ENCODE assay signal across 9 mouse cellular contexts in the genomic region with DNA sequence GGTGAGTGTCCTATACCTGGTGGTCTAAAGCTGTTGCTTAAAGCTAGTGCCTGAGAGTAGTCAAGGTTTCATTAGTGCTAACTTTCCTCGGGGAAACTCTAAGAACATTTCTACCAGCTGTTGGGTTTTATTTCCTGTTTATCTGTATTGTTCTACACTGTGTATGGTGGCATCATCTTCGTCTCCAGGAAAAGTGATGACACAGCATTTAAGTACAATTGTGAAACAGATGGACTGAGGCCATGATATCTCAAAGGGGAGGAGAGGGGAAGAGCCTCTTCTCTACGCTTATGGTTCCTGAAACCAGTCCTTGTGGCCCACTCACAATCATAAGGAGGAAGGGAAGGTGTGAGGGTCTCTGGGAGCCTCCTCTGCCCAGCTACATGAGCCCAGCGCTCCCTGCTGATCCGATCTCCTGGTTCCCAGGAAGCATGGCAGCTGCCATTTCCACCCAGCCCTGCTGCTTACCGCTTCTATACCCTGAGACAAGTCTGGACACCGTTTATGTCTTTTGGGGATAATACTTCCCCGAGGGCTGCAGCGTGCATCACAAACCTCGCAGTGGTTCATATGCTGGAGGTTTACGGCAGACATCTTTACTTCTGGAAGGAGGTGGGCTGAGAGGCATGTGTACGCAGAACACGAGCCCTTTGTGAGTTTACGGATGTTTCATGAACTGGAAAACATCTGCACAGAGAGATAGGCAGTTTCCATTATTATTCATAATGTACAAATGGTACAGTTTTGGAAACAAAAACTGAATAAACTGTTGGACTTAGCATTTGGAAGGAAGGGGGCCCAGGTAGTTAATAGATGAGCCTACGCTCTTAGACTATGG.
DNase-seq lines count a peak whose midpoint lies in the region; ATAC-seq and TF ChIP-seq lines count a peak whose summit lies in the region.
"Had no signal": no experiment of that assay in that cellular context is flagged by ENCODE, and none has a peak within 500 bp of the region (broad histone marks: within the 10 kb centered on the region; RNA-seq: fewer than 3 reads in every experiment).

No protein-coding gene starts in this region.

- TF ChIP-seq POLR2A in heart, adult 2 months (IDR thresholded peaks at IDR 0.05; ENCODE audit: insufficient read depth, low read depth, low read length), result no peak

- H3K4me3 ChIP-seq in heart, adult 2 months, result no peak overlapping the region
- no peak overlapping the region for H3K4me3 ChIP-seq in liver, embryonic 12.5 days
- H3K4me3 ChIP-seq: limb, embryonic 12.5 days had no signal

- H3K4me2 ChIP-seq in liver, embryonic 12.5 days, result peak overlapping the region; percentile 42

- H3K27ac ChIP-seq in heart, adult 2 months, result peak overlapping the region; percentile 94
- peak overlapping the region; percentile 38 for H3K27ac ChIP-seq in liver, embryonic 12.5 days

- 60% methylated on average over 15 of the region's 15 CpGs for WGBS in heart, adult 2 months
- 59% methylated on average over 15 of the region's 15 CpGs for WGBS in liver, embryonic 12.5 days (ENCODE audit: insufficient replicate concordance)

- H3K9me3 ChIP-seq in liver, embryonic 12.5 days (replicated peaks), result no peaks in the 10 kb centered on the region
- H3K9me3 ChIP-seq: limb, embryonic 12.5 days had no signal

- TF ChIP-seq EP300 in heart, adult 2 months (IDR thresholded peaks at IDR 0.05; ENCODE audit: insufficient read depth, low read depth, low read length), result no peak

- no peaks in the 10 kb centered on the region for H3K27me3 ChIP-seq in heart, adult 2 months (ENCODE audit: control insufficient read depth, insufficient read depth, low read length)
- H3K27me3 ChIP-seq in liver, embryonic 12.5 days (replicated peaks), result no peaks in the 10 kb centered on the region
- H3K27me3 ChIP-seq: limb, embryonic 12.5 days had no signal

- ATAC-seq in liver, embryonic 12.5 days, result peak; percentile 40; the same call in 1 of the 2 replicates
- ATAC-seq in activated CD4-positive, CD25-positive, alpha-beta regulatory T cell, adult 4 months, result no peak

- no peak for TF ChIP-seq CTCF in heart, adult 2 months (IDR thresholded peaks at IDR 0.05)

- no peak overlapping the region for H3K9ac ChIP-seq in heart, adult 2 months (ENCODE audit: low read depth, low read length)
- H3K9ac ChIP-seq in liver, embryonic 12.5 days, result no peak overlapping the region
- H3K9ac ChIP-seq: limb, embryonic 12.5 days had no signal

- no peaks in the 10 kb centered on the region for H3K79me2 ChIP-seq in heart, adult 2 months (replicated peaks; ENCODE audit: control insufficient read depth, insufficient read depth, low read length)

- H3K36me3 ChIP-seq in heart, adult 2 months (ENCODE audit: control insufficient read depth, insufficient read depth, low read length), result peaks cover 14% of the 10 kb centered on the region; the same call in 1 of the 2 replicates
- H3K36me3 ChIP-seq in liver, embryonic 12.5 days, result no peaks in the 10 kb centered on the region
- H3K36me3 ChIP-seq: limb, embryonic 12.5 days had no signal

- H3K4me1 ChIP-seq in heart, adult 2 months (ENCODE audit: control insufficient read depth, insufficient read depth, low read length), result peaks cover 45% of the 10 kb centered on the region
- peaks cover 71% of the 10 kb centered on the region for H3K4me1 ChIP-seq in liver, embryonic 12.5 days

- intact Hi-C loops in heart, adult 2 months (cut with DNase I), result loop anchor here (2.0 kb wide), 2 partner anchors 14 to 96 kb away; no protein-coding TSS in a partner anchor
- intact Hi-C loops in left cerebral cortex, postnatal 10 days (cut with DNase I), result no loop called here

- peak; percentile 5 for DNase-seq in kidney, postnatal 10 days
- DNase-seq in kidney, postnatal 25 days, result no peak
- DNase-seq in heart, adult 2 months, result peak in 1 of 2 experiments; percentile 55
- peak; percentile 55 for DNase-seq in skeletal muscle tissue, adult 2 months (ENCODE audit: low read depth, low spot score)
- no peak for DNase-seq in left cerebral cortex, postnatal 10 days (ENCODE audit: extremely low spot score in 1 of 2, low spot score in 2 of 2)
- no peak for DNase-seq in yolk sac, embryonic 10.5 days (ENCODE audit: low spot score)

Comparison
In these comparisons a context has a peak if more than half of its experiments do, and no peak if none do; other contexts are left out.
1. DNase-seq: peak in kidney, postnatal 10 days (single experiment) and skeletal muscle tissue, adult 2 months (single experiment); none in kidney, postnatal 25 days (0 of 2), left cerebral cortex, postnatal 10 days (0 of 2) and yolk sac, embryonic 10.5 days (single experiment).